Mouse (Mus musculus) layer of hippocampus, adult 18-20 months (tissue): ENCODE measurements at regions not wholly inside any gene's neighbourhood (a gene's known extent, or its start where the extent isn't known, plus 50 kb on each side); places are given as distances from the start of the nearest gene placed in this dataset.
A peak's percentile ranks its signal among the peaks of the same experiment; 100 is the strongest.
"Not testable (repeated sequence)": the region's sequence is repeated elsewhere in the genome, so short reads cannot be mapped to it uniquely, and the experiment has no call there.

Source experiments
- DNase-seq, 2 experiments: peaks; one replicate each; pipeline ENCODE4 v3.0.0; 2022; ENCODE audit warnings: low spot score in 2 of 2

- peak; percentile 48 to 80 for DNase-seq
Measured at GRCm38 (mm10) chr10:26139100-26140093, 60.5 kb upstream of the Tmem200a start.

DNA sequence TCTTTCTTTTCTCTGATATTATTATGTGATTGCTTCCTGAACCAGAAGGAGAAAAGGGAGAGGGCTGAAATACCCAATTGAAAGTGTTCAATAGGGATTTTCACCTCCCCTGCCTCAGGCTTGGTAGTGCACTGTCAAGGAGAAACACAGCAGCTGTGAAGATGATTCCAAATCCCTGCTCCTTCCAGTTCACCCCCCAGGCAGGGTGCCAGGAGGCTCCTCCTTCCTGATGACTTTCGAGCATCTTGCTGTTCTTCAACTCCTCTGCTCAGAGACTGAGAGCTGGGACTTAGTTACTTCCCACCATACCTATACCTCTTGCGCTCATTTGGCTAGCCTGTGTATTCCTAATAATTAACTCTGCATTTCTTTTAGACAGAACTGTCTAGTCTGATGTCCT is 73.7 kb upstream of the Tmem200a start:
- no peak for DNase-seq

- no peak for DNase-seq
Measured at GRCm38 (mm10) chr10:26158786-26159185, 70.7 kb upstream of the Samd3 start.

GRCm38 (mm10) chr10:26161139-26161538 is 68.4 kb upstream of the Samd3 start:
- not testable (repeated sequence) for DNase-seq

GRCm38 (mm10) chr10:26164531-26164930 is 65.0 kb upstream of the Samd3 start:
- DNase-seq, result peak in 1 of 2 experiments; percentile 51

DNA sequence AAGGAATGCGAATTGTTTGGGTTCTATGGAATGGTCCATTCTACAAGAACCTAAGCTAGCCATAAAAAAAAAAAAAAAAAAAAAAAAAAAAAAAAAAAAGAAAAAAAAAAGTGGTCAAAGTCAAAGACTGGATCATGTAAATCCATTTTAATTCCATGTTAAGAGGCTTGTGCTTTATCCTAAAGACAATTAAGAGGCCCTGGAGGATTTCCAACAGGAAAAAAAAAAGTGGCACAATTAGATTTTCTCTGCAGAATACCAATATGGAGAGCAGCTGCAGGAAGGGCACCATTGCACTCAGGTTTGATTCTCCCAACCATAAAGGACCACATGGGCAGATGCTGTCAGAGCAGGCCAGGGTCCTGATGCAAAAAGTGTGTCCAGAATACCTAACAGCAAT is 51.9 kb upstream of the Samd3 start:
- DNase-seq, result no peak

DNA sequence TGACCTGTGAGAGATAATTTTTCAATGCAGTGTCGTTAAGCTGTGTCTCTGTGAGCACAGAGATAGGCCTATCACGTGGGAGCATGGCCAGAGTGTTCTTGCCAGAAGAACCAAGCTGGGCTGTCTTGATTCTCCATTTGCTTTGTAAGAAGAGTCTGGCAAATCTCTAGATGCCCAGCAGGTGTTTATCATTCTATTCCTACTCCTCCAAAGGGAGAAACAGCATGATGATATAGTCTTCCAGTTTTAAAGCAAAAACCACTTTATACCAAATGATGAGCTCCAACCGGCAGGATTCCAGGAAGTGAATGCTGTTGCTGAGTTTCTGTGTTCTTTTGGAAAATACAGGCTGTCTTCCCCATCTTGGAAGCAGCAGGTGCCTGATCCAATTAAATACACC is 51.2 kb upstream of the Samd3 start:
- peak in 1 of 2 experiments; percentile 39 for DNase-seq
